Mouse (Mus musculus) erythroblast, embryonic 14.5 days (primary cell): ENCODE results near the gene Rfc4. TPM values are rescaled to one million over a fixed set of nuclear protein-coding genes. Genes with fewer than 3 reads are reported as not detected.
"Not testable (repeated sequence)": the region's sequence is repeated elsewhere in the genome, so short reads cannot be mapped to it uniquely, and the experiment has no call there.

Source experiments
- H3K27me3 ChIP-seq: 2 replicates; pipeline ENCODE4 v1.6.1; 2012; ENCODE audit warnings: inconsistent platforms; ENCODE audit not compliant: control insufficient read depth
- H3K36me3 ChIP-seq: 2 replicates; pipeline ENCODE4 v1.6.1; 2012; ENCODE audit warnings: mild to moderate bottlenecking, inconsistent platforms; ENCODE audit not compliant: control insufficient read depth
- H3K4me1 ChIP-seq: 2 replicates; pipeline ENCODE4 v1.6.1; 2012; ENCODE audit warnings: inconsistent platforms; ENCODE audit not compliant: control insufficient read depth
- H3K4me3 ChIP-seq: replicated peaks from 2 replicates; pipeline ENCODE3; 2012; ENCODE audit warnings: moderate library complexity, mild to moderate bottlenecking, inconsistent platforms
- H3K9me3 ChIP-seq: 2 replicates; pipeline ENCODE4 v1.6.1; 2012; ENCODE audit warnings: low read length, inconsistent platforms, mixed read lengths; ENCODE audit not compliant: control insufficient read depth
- GATA1 ChIP-seq: IDR thresholded peaks from 2 replicates; pipeline ENCODE4 v1.6.1; 2012; ENCODE audit warnings: low read length, inconsistent platforms, mixed read lengths
- TAL1 ChIP-seq: IDR thresholded peaks from 3 replicates; pipeline ENCODE4 v1.6.1; 2012; ENCODE audit warnings: low read length, inconsistent platforms, mixed read lengths
- polyA plus RNA-seq: library from polyadenylated mRNA; stranded (reverse); fragments of >175 nt; gene quantifications from 2 replicates; pipeline ENCODE4 v1.2.3, GENCODE M21; 2012

The Rfc4 gene
- polyA plus RNA-seq, 1 experiment: 4.7 TPM

DNA sequence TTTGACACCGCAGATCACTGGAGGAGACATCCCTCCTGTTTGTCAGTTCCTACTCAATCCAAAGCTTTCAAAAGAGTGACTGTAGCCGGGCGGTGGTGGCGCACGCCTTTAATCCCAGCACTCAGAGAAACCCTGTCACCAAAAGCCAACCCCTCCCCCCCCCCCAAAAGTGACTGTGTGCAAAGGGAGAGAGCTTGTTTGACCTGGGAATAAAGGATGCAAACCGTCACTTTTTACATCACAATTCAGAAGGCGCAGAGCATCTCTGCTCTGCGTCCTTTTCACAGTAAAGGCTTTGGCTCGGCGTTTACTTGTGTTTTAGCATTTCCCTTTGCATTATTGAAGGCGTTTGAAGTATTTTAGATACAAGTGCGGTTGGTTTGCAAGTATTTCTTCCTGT lies 27.9 kb downstream of the Rfc4 start:
- Histone ChIP-seq H3K9me3 (no peaks in the 10 kb centered on the region), H3K36me3 (no peaks in the 10 kb centered on the region), H3K4me3 (no peak overlapping the region), H3K4me1 (peaks cover 18% of the 10 kb centered on the region), H3K27me3 (peaks cover 17% of the 10 kb centered on the region)
- TF ChIP-seq GATA1: no peak

DNA sequence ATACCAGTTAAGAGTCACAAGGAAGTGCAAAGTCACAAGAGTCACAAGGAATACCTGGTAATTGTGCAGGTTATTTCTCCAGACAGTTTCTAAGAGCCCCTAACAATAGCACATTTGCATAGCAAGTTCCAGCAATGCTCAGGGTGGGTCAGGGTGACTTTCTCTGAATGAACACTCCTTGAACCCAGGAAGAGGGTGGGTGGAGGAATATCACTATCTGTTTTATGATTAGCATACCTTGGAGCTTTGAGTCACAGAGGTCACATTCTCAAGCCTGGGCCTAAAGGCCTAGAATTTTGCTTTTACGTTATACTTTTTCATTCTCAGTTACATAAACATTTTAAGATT lies 29.5 kb downstream of the Rfc4 start:
- not testable (repeated sequence) for H3K4me3 ChIP-seq, H3K36me3 ChIP-seq, H3K9me3 ChIP-seq
- Histone ChIP-seq H3K4me1 (peaks cover 16% of the 10 kb centered on the region), H3K27me3 (peaks cover 17% of the 10 kb centered on the region)

DNA sequence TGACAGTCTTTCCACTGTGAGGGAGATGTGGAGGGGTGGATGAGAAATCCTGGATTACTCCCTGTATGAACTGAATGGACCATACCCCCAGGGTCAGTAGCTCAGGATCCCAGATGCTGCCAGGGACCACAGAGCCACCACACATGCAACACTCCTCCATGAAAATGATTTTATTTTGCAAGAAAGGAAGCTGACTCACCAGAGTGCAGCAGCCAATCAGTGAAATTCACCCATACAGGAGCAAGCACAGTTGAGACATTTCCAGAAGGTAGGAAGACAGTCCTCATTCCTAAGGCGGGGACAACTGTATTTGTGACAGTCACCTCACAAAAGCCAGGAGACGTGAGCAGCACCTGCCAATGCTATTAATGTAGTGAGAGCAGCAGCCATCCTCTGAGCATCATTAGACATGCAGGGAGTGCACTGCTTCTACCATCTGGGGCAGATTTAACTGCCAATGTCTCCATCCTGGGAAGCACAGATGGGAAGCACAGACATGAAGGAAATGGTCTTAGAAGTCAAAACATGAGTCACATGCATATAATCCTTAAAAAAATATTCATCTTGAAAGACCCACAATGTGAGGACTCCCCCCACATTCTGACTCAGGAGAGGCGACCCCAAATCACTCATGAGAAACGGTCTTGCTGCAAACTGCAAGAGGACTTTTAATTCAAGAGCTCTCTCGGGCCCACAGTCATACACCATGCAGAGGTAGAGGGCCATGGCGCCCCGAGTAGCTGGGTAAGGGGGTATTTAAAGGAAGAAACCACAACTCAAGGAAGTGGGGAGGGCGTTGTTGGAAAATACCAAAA lies 30.0 kb downstream of the Rfc4 start:
- H3K27me3 ChIP-seq: peaks cover 17% of the 10 kb centered on the region
- H3K4me3 ChIP-seq, H3K4me1 ChIP-seq, H3K9me3 ChIP-seq, H3K36me3 ChIP-seq: not testable (repeated sequence)

DNA sequence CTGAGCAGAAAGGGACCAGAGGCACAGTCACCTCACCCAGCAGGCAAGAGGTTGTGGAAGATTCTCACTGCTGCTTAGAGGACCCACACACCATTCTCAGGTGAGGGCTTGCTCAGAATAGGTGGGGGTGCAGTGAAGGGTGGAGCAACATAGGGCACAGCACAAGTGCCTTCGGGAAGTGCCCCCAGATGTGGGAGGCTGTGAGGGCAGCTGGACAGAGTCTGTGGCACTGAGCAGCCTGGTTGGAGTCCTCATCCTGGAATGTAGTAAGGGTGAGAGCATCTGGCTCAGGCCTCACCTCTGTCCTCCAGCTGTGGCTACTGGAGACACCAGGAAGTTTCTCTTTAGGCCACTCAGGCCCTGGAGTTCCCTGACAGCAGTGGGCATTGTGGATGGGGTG lies 30.7 kb downstream of the Rfc4 start:
- H3K9me3 ChIP-seq, H3K4me1 ChIP-seq, H3K4me3 ChIP-seq, H3K36me3 ChIP-seq: not testable (repeated sequence)
- H3K27me3 ChIP-seq: peaks cover 17% of the 10 kb centered on the region

DNA sequence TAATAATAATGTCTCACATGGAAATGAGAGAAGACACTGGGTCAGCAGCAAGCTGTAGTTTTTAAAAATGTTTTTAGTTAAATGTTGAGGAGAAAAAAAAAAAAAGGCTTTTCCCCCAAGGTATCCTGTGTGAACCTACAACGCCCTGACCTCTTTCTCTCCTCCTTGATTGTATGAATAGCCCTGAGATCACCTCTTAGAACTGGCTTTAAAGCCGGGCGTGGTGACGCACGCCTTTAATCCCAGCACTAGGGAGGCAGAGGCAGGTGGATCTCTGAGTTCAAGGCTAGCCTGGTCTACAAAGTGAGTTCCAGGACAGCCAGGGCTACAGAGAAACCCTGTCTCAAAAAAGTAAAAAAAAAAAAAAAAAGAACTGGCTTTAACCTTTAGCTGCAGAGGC lies 32.0 kb downstream of the Rfc4 start:
- H3K4me1 ChIP-seq, H3K4me3 ChIP-seq, H3K9me3 ChIP-seq, H3K36me3 ChIP-seq: not testable (repeated sequence)
- peaks cover 15% of the 10 kb centered on the region for H3K27me3 ChIP-seq

DNA sequence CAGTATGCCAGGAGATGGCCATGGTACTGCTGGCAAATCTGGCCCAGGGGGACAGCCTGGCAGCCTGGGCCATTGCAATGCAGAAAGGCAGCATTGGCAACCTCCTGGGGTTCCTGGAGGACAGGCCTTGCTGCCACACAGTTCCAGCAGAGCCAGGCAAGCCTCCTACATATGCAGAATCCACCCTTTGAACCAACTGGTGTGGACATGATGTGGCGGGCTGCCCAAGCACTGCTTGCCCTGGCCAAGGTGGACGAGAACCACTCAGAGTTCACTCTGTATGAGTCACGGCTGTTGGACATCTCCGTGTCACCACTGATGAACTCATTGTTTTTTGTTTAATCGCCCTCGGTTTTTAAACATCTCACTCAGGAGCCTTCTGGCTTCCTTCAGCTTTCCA lies 33.4 kb downstream of the Rfc4 start:
- TF ChIP-seq TAL1 (no peak), GATA1 (no peak)
- no peak overlapping the region for H3K4me3 ChIP-seq

DNA sequence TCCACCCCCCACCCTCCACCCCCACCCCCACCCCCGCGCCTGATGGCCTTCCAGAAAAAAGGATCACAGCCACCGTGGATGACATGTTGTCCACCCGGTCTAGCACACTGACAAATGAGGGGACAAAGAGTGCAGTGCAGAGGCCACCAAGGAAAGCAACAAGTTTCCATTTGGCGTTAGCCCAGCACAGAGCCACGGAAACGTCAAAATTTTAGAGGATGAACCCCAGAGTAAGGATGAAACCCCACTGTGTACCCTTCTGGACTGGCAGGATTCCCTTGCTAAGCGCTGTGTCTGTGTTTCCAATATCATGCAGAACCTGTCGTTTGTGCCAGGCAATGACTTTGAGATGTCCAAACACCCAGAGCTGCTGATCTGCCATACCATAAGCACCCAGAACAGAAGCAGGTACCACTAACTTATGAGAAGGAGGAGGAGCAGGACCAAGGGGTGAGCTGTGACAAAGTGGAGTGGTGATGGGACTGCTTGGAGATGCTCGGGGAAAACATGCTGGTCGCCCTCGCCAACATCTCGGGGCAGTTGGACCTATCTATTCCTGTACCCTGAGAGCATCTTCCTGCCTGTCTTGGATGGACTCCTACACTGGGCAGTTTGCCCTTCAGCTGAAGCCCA lies 34.1 kb downstream of the Rfc4 start:
- H3K4me1 ChIP-seq: no peaks in the 10 kb centered on the region

More for the DNA sequence above, 33.4 kb downstream of the Rfc4 start:
- H3K36me3 ChIP-seq: no peaks in the 10 kb centered on the region
- peaks cover under 1% of the 10 kb centered on the region; the same call in 1 of the 2 replicates for H3K27me3 ChIP-seq
- no peaks in the 10 kb centered on the region for H3K9me3 ChIP-seq
- no peaks in the 10 kb centered on the region for H3K4me1 ChIP-seq

DNA sequence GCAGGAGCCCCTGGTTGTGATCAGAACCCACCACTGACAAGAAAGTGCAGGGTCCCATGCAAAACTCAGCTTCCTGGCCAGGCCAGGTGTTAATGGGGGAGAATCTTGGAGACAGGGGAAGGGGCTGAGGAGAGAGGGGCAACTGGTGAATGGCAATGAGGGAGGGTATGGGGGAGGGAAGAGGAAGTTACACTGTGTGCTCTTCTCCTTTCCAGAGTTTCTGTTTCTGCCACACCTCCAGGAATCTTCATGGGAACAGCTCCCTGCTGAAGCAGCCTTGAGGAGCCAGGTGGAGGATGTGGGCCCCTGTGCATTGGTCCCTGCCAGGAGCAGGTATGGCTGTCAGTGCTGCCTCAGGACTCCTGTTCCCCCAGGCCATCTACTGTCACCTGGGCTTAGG lies 36.2 kb downstream of the Rfc4 start:
- H3K27me3 ChIP-seq, H3K4me3 ChIP-seq: not testable (repeated sequence)

More for the DNA sequence above, 34.1 kb downstream of the Rfc4 start:
- Histone ChIP-seq H3K27me3 (no peaks in the 10 kb centered on the region), H3K9me3 (no peaks in the 10 kb centered on the region), H3K36me3 (no peaks in the 10 kb centered on the region), H3K4me3 (no peak overlapping the region)
- no peak for TF ChIP-seq TAL1

DNA sequence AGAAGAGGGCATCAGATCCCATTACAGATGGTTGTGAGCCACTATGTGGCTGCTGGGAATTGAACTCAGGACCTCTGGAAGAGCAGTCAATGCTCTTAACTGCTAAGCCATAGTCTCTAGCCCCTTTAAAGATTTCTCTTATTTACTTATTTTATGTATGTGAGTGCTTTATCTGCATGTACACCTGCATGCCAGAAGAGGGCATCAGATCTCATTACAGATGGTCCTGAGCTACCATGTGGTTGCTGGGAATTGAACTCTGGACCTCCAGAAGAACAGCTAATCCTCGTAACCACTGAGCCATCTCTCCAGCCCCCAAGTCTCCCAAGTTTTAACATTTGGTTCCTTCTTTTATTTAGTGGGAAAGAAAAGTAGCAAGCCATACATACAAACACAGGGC lies 39.0 kb downstream of the Rfc4 start:
- H3K9me3 ChIP-seq, H3K36me3 ChIP-seq, H3K4me1 ChIP-seq, H3K27me3 ChIP-seq, H3K4me3 ChIP-seq: not testable (repeated sequence)

More for the DNA sequence above, 36.2 kb downstream of the Rfc4 start:
- H3K4me1 ChIP-seq, H3K36me3 ChIP-seq, H3K9me3 ChIP-seq: not testable (repeated sequence)

DNA sequence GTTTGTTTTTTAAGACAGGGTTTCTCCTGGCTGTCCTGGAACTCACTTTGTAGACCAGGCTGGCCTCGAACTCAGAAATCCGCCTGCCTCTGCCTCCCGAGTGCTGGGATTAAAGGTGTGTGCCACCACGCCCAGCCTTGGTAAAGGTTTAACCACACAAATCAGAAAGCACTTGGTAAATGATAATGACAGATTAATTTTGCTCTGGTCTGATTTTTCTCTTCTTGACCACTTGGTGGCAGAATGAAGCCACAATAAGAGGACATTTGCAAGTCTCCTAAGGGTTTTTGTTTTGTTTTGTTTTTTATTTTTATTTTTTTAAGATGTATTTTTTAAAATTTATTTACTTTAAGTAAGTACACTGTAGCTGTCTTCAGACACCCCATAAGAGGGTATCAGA lies 39.8 kb downstream of the Rfc4 start:
- not testable (repeated sequence) for H3K27me3 ChIP-seq, H3K9me3 ChIP-seq, H3K36me3 ChIP-seq, H3K4me3 ChIP-seq, H3K4me1 ChIP-seq

DNA sequence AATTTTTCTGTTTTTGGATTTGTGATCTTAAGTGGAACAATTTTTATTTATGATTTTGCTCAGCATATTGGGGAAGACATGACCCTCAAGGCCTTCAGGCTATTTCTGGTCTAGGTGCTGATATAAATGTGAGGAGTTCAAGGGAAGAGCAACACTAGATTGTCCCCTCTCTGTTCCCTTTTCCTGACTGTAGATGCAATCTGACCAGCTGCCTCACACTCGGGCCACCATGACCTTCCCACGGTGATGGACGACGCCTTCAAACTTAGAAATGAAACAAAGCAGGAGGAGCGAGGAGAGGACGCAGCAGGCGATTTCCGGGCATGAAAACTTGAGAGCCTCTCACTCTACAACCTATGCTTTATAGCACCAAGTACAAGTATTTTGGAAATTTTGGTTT lies 40.4 kb downstream of the Rfc4 start:
- H3K27me3 ChIP-seq, H3K4me3 ChIP-seq, H3K36me3 ChIP-seq, H3K4me1 ChIP-seq, H3K9me3 ChIP-seq: not testable (repeated sequence)

DNA sequence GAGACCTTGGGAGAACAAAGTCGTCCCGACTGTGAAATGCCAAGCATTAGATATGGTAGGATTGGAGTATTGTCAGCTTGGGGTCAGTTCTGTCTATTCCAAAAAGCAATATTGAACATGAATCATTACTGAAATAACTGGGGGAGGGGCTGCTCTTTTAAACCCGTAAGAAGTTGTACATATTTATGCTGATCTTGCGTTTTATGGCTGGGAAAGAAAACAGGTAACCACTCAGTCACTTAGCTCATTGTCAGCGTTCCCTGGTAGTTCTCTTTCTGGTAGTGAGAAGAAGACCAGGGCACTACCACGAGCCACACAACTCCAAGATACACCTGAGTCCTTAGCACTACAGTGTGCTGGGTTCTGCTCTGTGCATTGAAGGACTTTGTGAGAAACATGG lies 50.0 kb downstream of the Rfc4 start:
- not testable (repeated sequence) for H3K4me3 ChIP-seq, H3K36me3 ChIP-seq, H3K9me3 ChIP-seq, H3K4me1 ChIP-seq, H3K27me3 ChIP-seq
